Mouse (Mus musculus) heart, postnatal 0 days (tissue): ENCODE measurements around the gene Ccdc87.
A peak's percentile ranks its signal among the peaks of the same experiment; 100 is the strongest.

Experiments used
- CTCF ChIP-seq: IDR thresholded peaks from 2 replicates; pipeline ENCODE4 v1.5.1; 2016; ENCODE audit warnings: antibody characterized with exemption, control low read depth, low read depth
- EP300 ChIP-seq: IDR thresholded peaks from 2 replicates; pipeline ENCODE4 v1.6.1; 2016; ENCODE audit warnings: antibody characterized with exemption, low read depth

DNA sequence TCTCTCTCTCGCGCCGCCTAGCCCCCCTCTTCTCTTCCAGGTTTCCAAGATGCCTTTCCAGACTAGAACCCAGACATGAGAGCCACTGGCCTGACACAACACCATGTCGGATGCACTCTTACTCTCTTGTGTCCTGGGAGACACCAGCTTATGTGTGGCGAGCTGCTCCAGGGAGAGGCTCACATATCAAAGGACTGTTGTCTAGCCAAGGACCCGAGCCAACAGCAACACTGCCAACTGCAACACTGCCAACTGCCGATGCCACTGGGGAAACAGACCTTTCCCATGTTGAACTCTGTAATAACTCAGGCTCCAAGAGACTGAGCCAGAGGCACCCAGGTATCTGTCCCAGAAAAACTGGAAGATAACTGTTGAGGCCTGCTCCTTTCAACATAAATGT, 10.0 kb upstream of the Ccdc87 start:
- TF ChIP-seq EP300 (no peak), CTCF (0 out of 2 replicates have a peak, but pooled peaks have one; percentile 8)
